Mouse (Mus musculus) B cell, adult 67 days (primary cell): ENCODE measurements around the gene N4bp2. TPM values are rescaled to one million over a fixed set of nuclear protein-coding genes. Genes with fewer than 3 reads are reported as not detected.

Experiments used
- total RNA-seq, 2 experiments: library from RNA; stranded (reverse); gene quantifications; 4 replicates each; pipeline ENCODE4 v1.2.4; 2023

Gene N4bp2
- 100 to 1,000 TPM; 103 to 109 TPM for total RNA-seq

GRCm38 (mm10) chr5:65763088-65763915 is at the start of gene N4bp2:
N4bp2 (plus strand) TSS chr5:65763521.

GRCm38 (mm10) chr5:65861154-65861944 is 98.0 kb downstream of the N4bp2 start, which contains the start of gene Rhoh:
Rhoh (plus strand) TSS chr5:65861213.

Other genes with a start within 250 kb of the N4bp2 start
- 100 to 1,000 TPM; 363 to 428 TPM for gene Smim14, start 226.3 kb upstream of the N4bp2 start, total RNA-seq
- gene Ube2k, start 226.3 kb upstream of the N4bp2 start, total RNA-seq = 10 to 100 TPM; 72.2 to 72.6 TPM
- gene Pds5a, start 65.2 kb upstream of the N4bp2 start, total RNA-seq = 100 to 1,000 TPM; 280 to 289 TPM
- gene Rhoh, start 97.7 kb downstream of the N4bp2 start, total RNA-seq = 100 to 1,000 TPM; 153 to 158 TPM
- gene Chrna9, start 171.4 kb downstream of the N4bp2 start, total RNA-seq = 1 to 10 TPM in 1 of 2 experiments, not detected in 1; 1.8 TPM
- not detected for gene 9130230L23Rik, start 240.8 kb downstream of the N4bp2 start, total RNA-seq